Mouse (Mus musculus) midbrain, embryonic 11.5 days (tissue): ENCODE measurements around the gene Pik3cg. TPM values are rescaled to one million over a fixed set of nuclear protein-coding genes. Genes with fewer than 3 reads are reported as not detected.

Experiments used
- ATAC-seq: fragments of 200-750 bp; cut with Nextera tagmentation; 2 replicates; pipeline ENCODE4 v1.8.0; 2017; ENCODE audit warnings: moderate TSS enrichment, moderate library complexity; ENCODE audit not compliant: low FRiP score
- DNase-seq: peaks from one replicate; pipeline ENCODE4 v3.0.0; 2015; ENCODE audit warnings: low spot score; ENCODE audit errors: missing footprints
- H3K27ac ChIP-seq: fragments of 300-500 bp; sonication (generic); 2 replicates; pipeline ENCODE4 v1.5.1; 2014; ENCODE audit warnings: low read depth, low read length
- H3K27me3 ChIP-seq: fragments of 300-500 bp; sonication (generic); 2 replicates; pipeline ENCODE4 v1.6.1; 2014; ENCODE audit warnings: mild to moderate bottlenecking, low read length, moderate library complexity, mixed read lengths; ENCODE audit not compliant: control insufficient read depth, insufficient read depth
- H3K36me3 ChIP-seq: fragments of 300-500 bp; sonication (generic); 2 replicates; pipeline ENCODE4 v1.6.1; 2014; ENCODE audit warnings: mild to moderate bottlenecking, low read length, moderate library complexity, mixed read lengths; ENCODE audit not compliant: control insufficient read depth, insufficient read depth
- H3K4me1 ChIP-seq: fragments of 300-500 bp; sonication (generic); 2 replicates; pipeline ENCODE4 v1.6.1; 2014; ENCODE audit warnings: low read length; ENCODE audit not compliant: control insufficient read depth, insufficient read depth
- H3K4me2 ChIP-seq: fragments of 300-500 bp; sonication (generic); 2 replicates; pipeline ENCODE4 v1.6.1; 2014; ENCODE audit warnings: mild to moderate bottlenecking, moderate library complexity
- H3K4me3 ChIP-seq: fragments of 300-500 bp; sonication (generic); 2 replicates; pipeline ENCODE4 v1.5.1; 2014; ENCODE audit warnings: low read depth, low read length
- H3K9ac ChIP-seq: fragments of 300-500 bp; sonication (generic); 2 replicates; pipeline ENCODE4 v1.6.1; 2014; ENCODE audit warnings: low read length
- H3K9me3 ChIP-seq: fragments of 300-500 bp; sonication (generic); 2 replicates; pipeline ENCODE4 v1.6.1; 2016; ENCODE audit warnings: low read length; ENCODE audit not compliant: control insufficient read depth
- WGBS: fragments of 180-500 bp; shearing (Covaris S2); extraction: QIAGEN DNeasy Blood & Tissue Kit; methylation state at CpG from one replicate; pipeline ENCODE4 v1.1.7; 2014; 5-methylcytosine and 5-hydroxymethylcytosine counted together
- polyA plus RNA-seq: library from polyadenylated mRNA; unstranded; fragments of >200 nt; fragmentation: Nextera tagmentation; extraction: Ambion mirVana; gene quantifications from 2 replicates; pipeline ENCODE4 v1.2.1, GENCODE M21; 2014

Pik3cg gene
- polyA plus RNA-seq, 1 experiment from 2014 or later, result 1.3 TPM

DNA sequence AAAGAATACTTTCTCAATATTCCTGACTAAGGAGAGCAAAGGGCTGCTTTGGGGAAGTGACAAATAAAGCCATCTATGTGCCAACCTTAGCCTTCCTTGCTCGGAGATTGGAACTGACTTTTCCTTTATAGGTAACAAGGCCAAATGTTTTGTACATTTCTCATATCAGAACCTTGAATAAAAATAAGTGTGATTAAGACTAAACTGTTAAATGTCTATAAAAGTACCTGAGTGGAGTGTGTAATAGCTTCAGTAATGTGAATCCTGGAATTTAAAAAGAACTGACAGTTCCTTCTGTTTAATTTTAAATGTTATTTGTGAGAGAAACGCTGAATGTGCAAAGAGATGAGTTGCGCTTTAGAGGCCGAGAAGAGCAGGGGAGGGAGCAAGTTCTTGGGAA is 13.5 kb downstream of the Pik3cg start:
- H3K27me3 ChIP-seq, result no peaks in the 10 kb centered on the region
- H3K9me3 ChIP-seq, result no peaks in the 10 kb centered on the region
- H3K4me2 ChIP-seq, result no peak overlapping the region
- H3K4me1 ChIP-seq, result no peaks in the 10 kb centered on the region
- no peak overlapping the region for H3K4me3 ChIP-seq
- no peak overlapping the region for H3K27ac ChIP-seq
- no peak overlapping the region for H3K9ac ChIP-seq
- DNase-seq, result no peak
- no peaks in the 10 kb centered on the region for H3K36me3 ChIP-seq
- ATAC-seq, result no peak
- WGBS, result 87% methylated on average over 4 of the region's 4 CpGs

DNA sequence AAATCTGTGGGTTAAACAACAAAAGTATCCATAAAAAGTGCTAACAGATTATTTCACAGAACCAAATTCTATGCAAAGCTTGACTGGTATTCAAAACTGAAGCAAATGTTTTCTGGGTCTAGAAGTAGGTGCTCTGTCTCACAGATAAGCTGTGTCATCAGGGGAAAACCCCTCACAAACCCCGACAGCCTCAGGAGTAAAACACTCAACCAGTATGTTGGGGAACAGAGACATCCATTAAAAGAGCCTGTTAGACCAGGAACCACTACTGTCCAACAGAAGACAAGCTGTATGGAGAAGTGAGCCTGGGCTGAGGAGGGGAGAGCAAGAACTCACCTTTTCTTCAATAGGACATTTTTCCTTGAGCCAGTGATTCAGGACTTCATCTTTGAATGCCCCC is 14.1 kb downstream of the Pik3cg start:
- Histone ChIP-seq H3K4me2 (no peak overlapping the region), H3K9me3 (no peaks in the 10 kb centered on the region), H3K27ac (no peak overlapping the region), H3K4me1 (no peaks in the 10 kb centered on the region), H3K27me3 (no peaks in the 10 kb centered on the region), H3K4me3 (no peak overlapping the region), H3K36me3 (no peaks in the 10 kb centered on the region), H3K9ac (no peak overlapping the region)
- DNase-seq, result no peak
- ATAC-seq, result no peak
- WGBS, result 88% methylated on average over 1 of the region's 1 CpGs

DNA sequence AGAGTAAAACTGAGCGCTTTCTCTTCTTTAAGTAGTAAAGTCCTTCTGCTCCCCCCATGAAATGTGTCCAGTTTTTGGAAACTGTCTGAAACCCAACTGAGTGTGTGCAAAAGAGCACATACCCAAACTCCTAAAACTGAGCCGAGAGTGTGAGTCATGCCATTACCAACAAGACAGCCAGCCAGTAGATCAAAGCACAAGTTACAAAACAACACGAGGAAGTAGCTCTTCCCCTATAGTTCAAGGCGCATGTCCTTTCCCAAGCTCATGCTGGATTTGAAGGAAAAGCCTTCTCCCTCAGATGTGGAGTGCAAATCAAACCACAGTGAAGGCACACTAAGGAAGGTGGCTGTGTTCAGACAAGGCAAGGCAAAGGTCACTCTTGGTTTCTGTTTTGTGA is 17.5 kb downstream of the Pik3cg start:
- H3K27me3 ChIP-seq, result no peaks in the 10 kb centered on the region
- WGBS, result 85% methylated on average over 4 of the region's 4 CpGs
- no peak overlapping the region for H3K4me2 ChIP-seq

DNA sequence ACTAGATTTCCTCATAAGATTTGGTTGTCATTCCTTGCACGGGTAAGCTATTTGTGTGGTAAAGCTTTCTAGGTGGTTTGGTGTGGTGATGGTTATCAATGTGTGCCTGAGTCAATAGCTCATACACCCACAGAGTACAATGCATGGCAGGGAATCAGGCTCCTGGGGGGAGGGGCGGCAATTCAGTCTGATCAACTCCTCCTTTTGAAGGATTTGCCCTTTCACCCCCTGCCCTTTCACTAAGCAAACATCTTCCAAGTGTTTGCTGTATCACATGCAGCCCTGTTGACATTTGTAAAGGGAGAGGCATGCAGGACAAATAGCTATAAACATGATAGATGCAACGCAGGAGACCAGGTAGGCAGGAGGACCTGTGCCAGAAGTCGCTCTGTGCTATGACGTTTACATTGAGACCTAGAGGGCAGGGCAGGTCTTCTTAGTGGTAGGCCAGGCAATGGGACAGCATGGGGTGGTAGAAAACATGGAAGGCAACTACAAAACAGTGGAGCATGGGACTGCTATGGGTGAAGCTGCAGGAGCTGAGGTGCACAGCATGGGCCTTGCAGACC is 20.7 kb downstream of the Pik3cg start:
- no peak overlapping the region for H3K27ac ChIP-seq
- no peaks in the 10 kb centered on the region for H3K9me3 ChIP-seq
- no peaks in the 10 kb centered on the region for H3K36me3 ChIP-seq
- H3K27me3 ChIP-seq, result no peaks in the 10 kb centered on the region
- no peak overlapping the region for H3K4me3 ChIP-seq
- 53% methylated on average over 5 of the region's 5 CpGs for WGBS
- H3K9ac ChIP-seq, result no peak overlapping the region
- no peak overlapping the region for H3K4me2 ChIP-seq
- peaks cover 3% of the 10 kb centered on the region; the same call in 1 of the 2 replicates for H3K4me1 ChIP-seq
- ATAC-seq, result peak; percentile 44; the same call in 1 of the 2 replicates
- no peak for DNase-seq

More for the DNA sequence above, 17.5 kb downstream of the Pik3cg start:
- H3K36me3 ChIP-seq, result no peaks in the 10 kb centered on the region
- H3K9ac ChIP-seq, result no peak overlapping the region
- no peak overlapping the region for H3K4me3 ChIP-seq
- peaks cover 3% of the 10 kb centered on the region; the same call in 1 of the 2 replicates for H3K4me1 ChIP-seq
- H3K27ac ChIP-seq, result no peak overlapping the region
- H3K9me3 ChIP-seq, result no peaks in the 10 kb centered on the region
- ATAC-seq (no peak), DNase-seq (peak; percentile 72)

DNA sequence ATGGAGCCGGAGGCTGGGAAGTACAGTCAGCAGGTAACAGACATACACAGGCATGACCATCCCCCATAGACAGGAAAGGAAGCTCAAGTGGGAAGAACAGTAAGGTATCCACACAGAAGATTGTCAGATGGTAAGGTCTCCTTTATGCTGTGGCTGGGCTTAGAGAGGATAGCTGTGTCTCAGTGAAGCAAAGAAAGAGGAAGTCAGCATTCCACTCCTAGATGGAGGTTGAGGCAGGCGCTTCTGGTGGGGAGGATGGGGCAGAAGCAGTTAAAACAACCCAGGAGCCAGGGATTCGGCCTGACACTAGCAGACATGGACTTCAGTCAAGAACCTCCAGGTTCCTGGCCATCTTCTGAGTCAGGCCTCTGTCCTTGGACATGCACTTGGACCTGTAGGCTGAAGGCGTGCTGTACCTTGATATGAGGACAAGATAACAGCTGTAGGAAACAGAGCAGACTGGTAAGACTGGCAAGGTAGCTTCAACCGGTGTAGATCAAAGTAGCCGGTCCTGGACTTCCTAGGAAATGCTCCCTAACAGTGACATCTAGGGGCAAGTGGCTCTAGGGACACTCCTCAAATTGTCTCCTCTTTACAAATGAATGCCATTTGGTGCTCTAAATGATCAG is 21.7 kb downstream of the Pik3cg start:
- no peaks in the 10 kb centered on the region for H3K36me3 ChIP-seq
- no peak overlapping the region for H3K9ac ChIP-seq
- ATAC-seq (no peak), DNase-seq (peak; percentile 71)
- peaks cover 3% of the 10 kb centered on the region; the same call in 1 of the 2 replicates for H3K4me1 ChIP-seq
- H3K4me3 ChIP-seq, result no peak overlapping the region
- WGBS, result 86% methylated on average over 6 of the region's 6 CpGs
- H3K4me2 ChIP-seq, result no peak overlapping the region
- no peak overlapping the region for H3K27ac ChIP-seq
- no peaks in the 10 kb centered on the region for H3K27me3 ChIP-seq
- H3K9me3 ChIP-seq, result no peaks in the 10 kb centered on the region

DNA sequence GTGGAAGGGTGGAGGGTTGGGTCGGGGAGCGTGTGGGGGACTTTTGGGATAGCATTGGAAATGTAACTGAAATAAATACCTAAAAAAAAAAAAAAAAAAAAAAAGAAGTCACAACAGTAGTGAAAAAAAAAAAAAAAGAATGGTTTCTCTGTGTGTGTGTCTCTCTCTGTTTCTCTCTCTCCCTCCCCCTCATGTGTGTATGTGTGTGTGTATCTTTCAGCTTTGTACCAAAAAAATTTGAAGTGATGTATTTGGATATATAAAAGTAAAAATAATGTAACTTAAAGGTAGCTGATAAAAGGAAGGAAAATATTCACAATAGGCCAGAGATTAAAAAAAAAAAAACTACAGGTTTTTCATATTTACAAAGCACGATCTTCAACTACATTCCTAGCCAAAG is 23.6 kb downstream of the Pik3cg start:
- Histone ChIP-seq H3K27ac (no peak overlapping the region), H3K4me2 (no peak overlapping the region), H3K36me3 (no peaks in the 10 kb centered on the region), H3K4me3 (no peak overlapping the region), H3K4me1 (peaks cover 3% of the 10 kb centered on the region; the same call in 1 of the 2 replicates), H3K9ac (no peak overlapping the region), H3K27me3 (no peaks in the 10 kb centered on the region), H3K9me3 (no peaks in the 10 kb centered on the region)
- 95% methylated on average over 3 of the region's 3 CpGs for WGBS
- ATAC-seq (no peak), DNase-seq (peak; percentile 60)

DNA sequence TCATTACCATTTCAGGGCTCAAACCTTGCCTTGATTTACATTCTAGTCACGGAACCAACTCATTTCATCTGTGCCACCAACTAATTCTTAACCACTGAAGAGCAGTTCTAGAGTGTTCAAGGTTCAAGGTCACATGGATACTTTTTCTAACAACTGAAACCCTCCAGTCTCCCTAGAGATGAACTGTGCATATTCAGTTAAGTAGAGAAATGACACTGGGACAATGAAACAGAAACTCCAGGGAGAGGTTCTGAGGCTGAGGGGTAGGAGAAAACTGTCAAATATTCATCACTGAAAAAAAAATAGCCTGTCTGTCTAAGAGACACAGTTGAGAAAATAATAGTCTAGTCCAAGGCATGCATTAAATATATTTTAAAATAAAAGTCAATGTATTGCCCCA is 24.9 kb downstream of the Pik3cg start:
- Histone ChIP-seq H3K4me1 (peaks cover 3% of the 10 kb centered on the region; the same call in 1 of the 2 replicates), H3K9ac (no peak overlapping the region), H3K4me3 (no peak overlapping the region), H3K4me2 (no peak overlapping the region), H3K9me3 (no peaks in the 10 kb centered on the region), H3K36me3 (no peaks in the 10 kb centered on the region), H3K27ac (no peak overlapping the region), H3K27me3 (no peaks in the 10 kb centered on the region)
- WGBS, result 71% methylated on average over 1 of the region's 1 CpGs
- no peak for ATAC-seq
- no peak for DNase-seq

DNA sequence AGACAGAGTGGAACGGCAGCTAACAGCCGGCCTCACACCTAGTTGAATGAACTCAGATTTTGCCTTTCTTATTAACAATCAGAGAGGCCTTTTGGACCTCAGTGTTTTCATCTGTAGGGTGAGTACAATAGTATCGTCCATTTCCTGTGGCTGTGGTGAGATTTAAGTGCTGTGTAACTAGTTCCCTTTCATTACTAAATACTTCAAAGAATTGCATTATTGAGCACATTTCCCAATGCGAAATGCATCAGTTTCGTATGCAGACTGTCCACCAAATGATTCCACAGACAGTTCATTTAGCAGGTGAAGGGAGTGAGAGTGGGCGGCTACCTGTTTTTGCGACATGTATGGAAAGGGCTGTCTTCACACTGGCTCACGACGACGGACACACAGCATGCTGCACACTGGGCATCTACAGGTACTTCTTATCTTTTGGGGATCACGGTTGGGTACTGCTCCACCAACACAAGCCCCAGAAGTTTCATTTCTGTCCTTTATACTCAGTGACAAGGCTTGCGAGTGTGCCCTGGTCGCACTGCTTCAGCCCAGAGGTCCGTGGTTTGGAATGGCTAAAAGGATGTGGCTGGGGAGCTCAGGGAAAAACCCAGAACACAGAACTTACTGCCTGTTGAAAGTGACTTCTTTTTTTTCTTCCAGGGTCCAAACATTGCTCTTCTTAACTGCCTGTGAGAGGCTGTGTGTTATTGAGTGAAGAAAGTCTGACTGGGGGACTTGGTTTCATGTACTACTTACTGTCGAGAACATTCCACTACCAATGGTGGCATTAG is 25.6 kb downstream of the Pik3cg start:
- H3K4me2 ChIP-seq, result no peak overlapping the region
- H3K9ac ChIP-seq, result no peak overlapping the region
- DNase-seq, result peak; percentile 17
- H3K27ac ChIP-seq, result no peak overlapping the region
- peaks cover 3% of the 10 kb centered on the region; the same call in 1 of the 2 replicates for H3K4me1 ChIP-seq
- H3K4me3 ChIP-seq, result no peak overlapping the region
- H3K9me3 ChIP-seq, result no peaks in the 10 kb centered on the region
- H3K36me3 ChIP-seq, result no peaks in the 10 kb centered on the region
- no peak for ATAC-seq
- no peaks in the 10 kb centered on the region for H3K27me3 ChIP-seq
- WGBS, result 90% methylated on average over 15 of the region's 15 CpGs

DNA sequence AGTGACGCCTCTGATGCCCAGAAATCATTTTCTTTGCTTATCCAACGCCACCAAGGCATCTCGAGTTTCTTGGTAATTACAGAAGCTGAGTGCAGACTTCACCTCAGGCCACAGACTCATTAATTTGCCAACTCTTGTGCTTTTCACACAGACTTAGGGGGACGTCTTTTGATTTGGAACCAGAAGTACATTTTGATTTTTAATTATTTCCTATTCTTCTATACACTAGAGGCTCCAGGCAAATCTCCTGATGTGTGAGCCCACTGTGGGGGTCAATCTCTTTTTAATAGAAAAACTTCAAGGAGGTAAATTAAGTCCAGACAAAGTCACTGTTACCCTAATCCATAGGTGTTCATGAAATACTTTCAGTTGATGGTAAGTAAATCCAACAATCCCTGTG is 26.6 kb downstream of the Pik3cg start:
- DNase-seq, result peak; percentile 81
- Histone ChIP-seq H3K4me1 (no peaks in the 10 kb centered on the region), H3K9ac (no peak overlapping the region), H3K27ac (no peak overlapping the region), H3K4me2 (no peak overlapping the region), H3K4me3 (no peak overlapping the region), H3K9me3 (no peaks in the 10 kb centered on the region), H3K27me3 (no peaks in the 10 kb centered on the region), H3K36me3 (no peaks in the 10 kb centered on the region)
- WGBS, result 72% methylated on average over 4 of the region's 4 CpGs
- ATAC-seq, result no peak
